10 mouse cellular contexts compared by ENCODE assay signal in genomic region chr10:75093252-75093987, GRCm38 (mm10). TPM values are rescaled to one million over a fixed set of nuclear protein-coding genes. Genes with fewer than 3 reads are reported as not detected.
DNase-seq lines count a peak whose midpoint lies in the region; ATAC-seq and TF ChIP-seq lines count a peak whose summit lies in the region.
"Had no signal": no experiment of that assay in that cellular context is flagged by ENCODE, and none has a peak within 500 bp of the region (broad histone marks: within the 10 kb centered on the region; RNA-seq: fewer than 3 reads in every experiment).

No protein-coding gene starts in this region.

- no peak overlapping the region for H3K27ac ChIP-seq in lung, postnatal 0 days (ENCODE audit: low read length)
- no peak overlapping the region for H3K27ac ChIP-seq in forebrain, postnatal 0 days (ENCODE audit: low read depth, low read length)
- H3K27ac ChIP-seq in stomach, embryonic 15.5 days, result no peak overlapping the region
- no peak overlapping the region for H3K27ac ChIP-seq in liver, embryonic 11.5 days (ENCODE audit: low read depth, low read length)

- H3K27me3 ChIP-seq in lung, postnatal 0 days (replicated peaks; ENCODE audit: insufficient read depth, low read length), result no peaks in the 10 kb centered on the region
- no peaks in the 10 kb centered on the region for H3K27me3 ChIP-seq in forebrain, postnatal 0 days (ENCODE audit: insufficient read depth, low read length)
- H3K27me3 ChIP-seq in stomach, embryonic 15.5 days (replicated peaks), result no peaks in the 10 kb centered on the region
- H3K27me3 ChIP-seq in liver, embryonic 11.5 days (replicated peaks; ENCODE audit: control insufficient read depth, insufficient read depth, low read length), result no peaks in the 10 kb centered on the region

- TF ChIP-seq CTCF in lung, postnatal 0 days (IDR thresholded peaks at IDR 0.05), result no peak
- no peak for TF ChIP-seq CTCF in forebrain, postnatal 0 days (IDR thresholded peaks at IDR 0.05; ENCODE audit: low read depth)

- H3K4me1 ChIP-seq in lung, postnatal 0 days (ENCODE audit: insufficient read depth, low read depth, low read length), result peaks cover 10% of the 10 kb centered on the region; the same call in 1 of the 2 replicates
- H3K4me1 ChIP-seq in forebrain, postnatal 0 days (ENCODE audit: insufficient read depth), result peaks cover 7% of the 10 kb centered on the region
- peaks cover 10% of the 10 kb centered on the region; the same call in 1 of the 2 replicates for H3K4me1 ChIP-seq in stomach, embryonic 15.5 days
- H3K4me1 ChIP-seq in liver, embryonic 11.5 days (replicated peaks; ENCODE audit: control insufficient read depth, insufficient read depth, low read length), result peaks cover 22% of the 10 kb centered on the region

- 22% methylated on average over 22 of the region's 22 CpGs for WGBS in lung, postnatal 0 days
- 57% methylated on average over 22 of the region's 22 CpGs for whole genome bisulfite sequencing in forebrain, postnatal 0 days
- 33% methylated on average over 22 of the region's 22 CpGs for WGBS in stomach, embryonic 15.5 days
- WGBS in liver, embryonic 11.5 days, result 61% methylated on average over 22 of the region's 22 CpGs

- H3K9ac ChIP-seq in lung, postnatal 0 days (replicated peaks; ENCODE audit: low read depth), result no peak overlapping the region
- H3K9ac ChIP-seq in forebrain, postnatal 0 days, result no peak overlapping the region
- H3K9ac ChIP-seq in stomach, embryonic 15.5 days, result no peak overlapping the region
- no peak overlapping the region for H3K9ac ChIP-seq in liver, embryonic 11.5 days (ENCODE audit: low read depth, low read length)

- DNase-seq in lung, postnatal 0 days (ENCODE audit: low spot score), result peak; percentile 59
- DNase-seq in lung, postnatal 14 days, result no peak
- DNase-seq in forebrain, postnatal 0 days, result no peak
- DNase-seq in lung, postnatal 36 days, result peak; percentile 29
- DNase-seq in liver, embryonic 11.5 days (ENCODE audit: low spot score), result no peak
- DNase-seq in thymus, postnatal 4 days, result no peak
- no peak for DNase-seq in spleen, adult 18-20 months
- DNase-seq: thymus, adult 2 months had no signal

- no peaks in the 10 kb centered on the region; the same call in 1 of the 2 replicates for H3K36me3 ChIP-seq in lung, postnatal 0 days (ENCODE audit: insufficient read depth, low read length)
- H3K36me3 ChIP-seq in forebrain, postnatal 0 days (ENCODE audit: insufficient read depth), result no peaks in the 10 kb centered on the region
- no peaks in the 10 kb centered on the region for H3K36me3 ChIP-seq in stomach, embryonic 15.5 days
- no peaks in the 10 kb centered on the region for H3K36me3 ChIP-seq in liver, embryonic 11.5 days (ENCODE audit: control insufficient read depth, insufficient read depth, low read length)

- no peaks in the 10 kb centered on the region for H3K9me3 ChIP-seq in lung, postnatal 0 days (ENCODE audit: low read length)
- no peaks in the 10 kb centered on the region for H3K9me3 ChIP-seq in forebrain, postnatal 0 days (ENCODE audit: low read length)
- no peaks in the 10 kb centered on the region for H3K9me3 ChIP-seq in stomach, embryonic 15.5 days
- no peaks in the 10 kb centered on the region for H3K9me3 ChIP-seq in liver, embryonic 11.5 days (ENCODE audit: control insufficient read depth, low read length)

- H3K4me3 ChIP-seq in lung, postnatal 0 days (ENCODE audit: low read depth, low read length), result no peak overlapping the region
- no peak overlapping the region for H3K4me3 ChIP-seq in forebrain, postnatal 0 days (ENCODE audit: low read depth, low read length)
- H3K4me3 ChIP-seq in stomach, embryonic 15.5 days (replicated peaks), result no peak overlapping the region
- no peak overlapping the region for H3K4me3 ChIP-seq in liver, embryonic 11.5 days (ENCODE audit: low read depth, low read length)
- H3K4me3 ChIP-seq: myocyte had no signal

- H3K4me2 ChIP-seq in lung, postnatal 0 days (replicated peaks; ENCODE audit: low read depth, low read length), result 0 out of 2 replicates have a peak overlapping the region, but pooled peaks have one; percentile 3
- H3K4me2 ChIP-seq in forebrain, postnatal 0 days (ENCODE audit: low read depth), result no peak overlapping the region
- 0 out of 2 replicates have a peak overlapping the region, but pooled peaks have one; percentile 3 for H3K4me2 ChIP-seq in stomach, embryonic 15.5 days
- H3K4me2 ChIP-seq in liver, embryonic 11.5 days, result no peak overlapping the region

- peak; percentile 73 for TF ChIP-seq EP300 in lung, postnatal 0 days (IDR thresholded peaks at IDR 0.05)

- peak; percentile 87 for ATAC-seq in lung, postnatal 0 days
- 0 out of 2 replicates have a peak, but pooled peaks have one; percentile 34 for ATAC-seq in forebrain, postnatal 0 days
- 0 out of 2 replicates have a peak, but pooled peaks have one; percentile 10 for ATAC-seq in stomach, embryonic 15.5 days (ENCODE audit: insufficient read depth, low FRiP score, low read depth)
- ATAC-seq in liver, embryonic 11.5 days (replicated peaks; ENCODE audit: low FRiP score), result no peak

RNA-seq across cellular contexts. Expression of gene Bcr, which starts 33.0 kb away (rescaled TPM):
- polyA plus RNA-seq in lung, postnatal 0 days (2015; fragmentation: Nextera tagmentation; extraction: Ambion mirVana), result 16.5 and 20.2 TPM in 2 replicates
- 44.9 and 49.6 TPM in 2 replicates for total RNA-seq in forebrain, postnatal 0 days (2014; rRNA removed)
- polyA plus RNA-seq in forebrain, postnatal 0 days (2015; fragmentation: Nextera tagmentation; extraction: Ambion mirVana), result 6.9 and 10.1 TPM in 2 replicates
- 7.5 and 8.9 TPM in 2 replicates for polyA plus RNA-seq in stomach, embryonic 15.5 days (2015; fragmentation: Nextera tagmentation; extraction: Ambion mirVana)
- polyA plus RNA-seq in liver, embryonic 11.5 days (2014; fragmentation: Nextera tagmentation; extraction: Ambion mirVana), result 4.2 and 6.8 TPM in 2 replicates

RNA-seq across cellular contexts. Expression of gene Rab36, which starts 56.6 kb away (rescaled TPM):
- 4.7 and 6.1 TPM in 2 replicates for polyA plus RNA-seq in lung, postnatal 0 days (2015; fragmentation: Nextera tagmentation; extraction: Ambion mirVana)
- total RNA-seq in forebrain, postnatal 0 days (2014; rRNA removed), result 20.1 and 24.4 TPM in 2 replicates
- 17.9 and 26.8 TPM in 2 replicates for polyA plus RNA-seq in forebrain, postnatal 0 days (2015; fragmentation: Nextera tagmentation; extraction: Ambion mirVana)
- polyA plus RNA-seq in stomach, embryonic 15.5 days (2015; fragmentation: Nextera tagmentation; extraction: Ambion mirVana), result 6.9 and 7.6 TPM in 2 replicates
- polyA plus RNA-seq in liver, embryonic 11.5 days (2014; fragmentation: Nextera tagmentation; extraction: Ambion mirVana), result 6.5 and 7.8 TPM in 2 replicates

Comparison
In these comparisons a context has a peak if more than half of its experiments do, and no peak if none do; other contexts are left out.
1. DNase-seq: peak in lung, postnatal 0 days (single experiment) and lung, postnatal 36 days (single experiment); none in lung, postnatal 14 days (single experiment), forebrain, postnatal 0 days (single experiment), liver, embryonic 11.5 days (single experiment), thymus, postnatal 4 days (single experiment) and spleen, adult 18-20 months (0 of 2).
2. H3K4me2 ChIP-seq: peak in lung, postnatal 0 days (single experiment) and stomach, embryonic 15.5 days (single experiment); none in forebrain, postnatal 0 days (single experiment) and liver, embryonic 11.5 days (single experiment).